Mouse (Mus musculus) lung, embryonic 15.5 days (tissue): ENCODE measurements around the gene Bud23. TPM values are rescaled to one million over a fixed set of nuclear protein-coding genes. Genes with fewer than 3 reads are reported as not detected.
"Not testable (repeated sequence)": the region's sequence is repeated elsewhere in the genome, so short reads cannot be mapped to it uniquely, and the experiment has no call there.

Source experiments
- ATAC-seq: fragments of 200-750 bp; cut with Nextera tagmentation; 2 replicates; pipeline ENCODE4 v1.8.0; 2017; ENCODE audit warnings: moderate number of reproducible peaks, borderline replicate concordance; ENCODE audit not compliant: low FRiP score, low TSS enrichment; ENCODE audit errors: extremely low read depth
- H3K27ac ChIP-seq: fragments of 300-500 bp; sonication (generic); 2 replicates; pipeline ENCODE4 v1.5.1; 2015; ENCODE audit warnings: moderate library complexity, mild to moderate bottlenecking, inconsistent platforms
- H3K27me3 ChIP-seq: fragments of 300-500 bp; sonication (generic); 2 replicates; pipeline ENCODE4 v1.6.1; 2015; ENCODE audit warnings: inconsistent platforms
- H3K36me3 ChIP-seq: fragments of 300-500 bp; sonication (generic); 2 replicates; pipeline ENCODE4 v1.6.1; 2015; ENCODE audit warnings: inconsistent platforms
- H3K4me1 ChIP-seq: fragments of 300-500 bp; sonication (generic); 2 replicates; pipeline ENCODE4 v1.6.1; 2015; ENCODE audit warnings: inconsistent platforms
- H3K4me2 ChIP-seq: fragments of 300-500 bp; sonication (generic); 2 replicates; pipeline ENCODE4 v1.6.1; 2015; ENCODE audit warnings: inconsistent platforms, mild to moderate bottlenecking, moderate library complexity
- H3K4me3 ChIP-seq: fragments of 300-500 bp; sonication (generic); 2 replicates; pipeline ENCODE4 v1.5.1; 2015; ENCODE audit warnings: mild to moderate bottlenecking, inconsistent platforms
- H3K9ac ChIP-seq: fragments of 300-500 bp; sonication (generic); 2 replicates; pipeline ENCODE4 v1.6.1; 2015; ENCODE audit warnings: inconsistent platforms
- H3K9me3 ChIP-seq: fragments of 300-500 bp; sonication (generic); 2 replicates; pipeline ENCODE4 v1.6.1; 2016; ENCODE audit warnings: inconsistent platforms
- WGBS: fragments of 180-500 bp; shearing (Covaris S2); methylation state at CpG from one replicate; pipeline ENCODE4 v1.1.7; 2015; 5-methylcytosine and 5-hydroxymethylcytosine counted together
- polyA plus RNA-seq: library from polyadenylated mRNA; unstranded; fragments of >200 nt; fragmentation: Nextera tagmentation; extraction: Ambion mirVana; gene quantifications from 2 replicates; pipeline ENCODE4 v1.2.1, GENCODE M21; 2015

Bud23 gene
- 117 and 124 TPM in 2 replicates for polyA plus RNA-seq

GRCm38 (mm10) chr5:135064909-135065446, at the start of gene Bud23:
TSS of gene Bud23 (minus strand) at chr5:135064959.
- peak within 1 kb of the TSS; percentile 81 for H3K9ac ChIP-seq

GRCm38 (mm10) chr5:135113782-135114181, 49.0 kb upstream of the Bud23 start:
- H3K4me1 ChIP-seq, result peaks cover 6% of the 10 kb centered on the region
- H3K27ac ChIP-seq, result no peak overlapping the region
- H3K4me3 ChIP-seq, result no peak overlapping the region
- no peak overlapping the region for H3K4me2 ChIP-seq
- ATAC-seq, result no peak
- no peak overlapping the region for H3K9ac ChIP-seq
- peaks cover 15% of the 10 kb centered on the region; the same call in 1 of the 2 replicates for H3K27me3 ChIP-seq
- WGBS, result 87% methylated on average over 12 of the region's 12 CpGs
- no peaks in the 10 kb centered on the region for H3K36me3 ChIP-seq
- no peaks in the 10 kb centered on the region for H3K9me3 ChIP-seq

More at GRCm38 (mm10) chr5:135064909-135065446, at the start of gene Bud23:
- ATAC-seq, H3K27me3 ChIP-seq, H3K9me3 ChIP-seq: not testable (repeated sequence)
- Histone ChIP-seq H3K4me1 (peaks cover 20% of the 10 kb centered on the region), H3K36me3 (peaks cover 42% of the 10 kb centered on the region), H3K4me2 (peak within 1 kb of the TSS; percentile 82), H3K4me3 (peak within 1 kb of the TSS; percentile 98), H3K27ac (peak within 1 kb of the TSS; percentile 36; the same call in 1 of the 2 replicates)
- 68% methylated on average over 9 of the region's 9 CpGs for whole genome bisulfite sequencing

DNA sequence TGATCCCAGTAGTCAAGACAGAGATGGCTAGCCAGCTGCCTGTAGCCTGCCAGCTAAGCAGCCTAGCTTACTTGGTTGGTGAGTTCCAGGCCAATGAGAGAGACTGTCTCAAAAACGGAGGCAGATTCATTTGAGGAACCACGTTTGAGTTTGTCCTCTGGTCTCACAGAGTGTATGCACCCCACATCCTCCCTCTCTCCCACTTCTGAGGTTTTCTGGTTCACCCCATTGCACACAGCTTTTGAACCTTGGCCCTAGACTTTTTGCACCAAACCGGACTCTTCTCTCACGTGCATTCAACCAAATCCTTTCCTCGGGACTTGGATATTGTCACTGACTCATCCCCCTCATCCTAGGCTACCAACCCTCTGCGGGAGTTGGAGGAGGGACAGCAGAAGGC, 45.2 kb upstream of the Bud23 start:
- no peak overlapping the region for H3K9ac ChIP-seq
- peaks cover 52% of the 10 kb centered on the region for H3K27me3 ChIP-seq
- no peak overlapping the region for H3K4me3 ChIP-seq
- peaks cover 15% of the 10 kb centered on the region for H3K4me1 ChIP-seq
- H3K4me2 ChIP-seq, result no peak overlapping the region
- H3K27ac ChIP-seq, result no peak overlapping the region
- no peaks in the 10 kb centered on the region for H3K9me3 ChIP-seq
- no peaks in the 10 kb centered on the region for H3K36me3 ChIP-seq
- no peak for ATAC-seq
- WGBS, result 72% methylated on average over 6 of the region's 6 CpGs

DNA sequence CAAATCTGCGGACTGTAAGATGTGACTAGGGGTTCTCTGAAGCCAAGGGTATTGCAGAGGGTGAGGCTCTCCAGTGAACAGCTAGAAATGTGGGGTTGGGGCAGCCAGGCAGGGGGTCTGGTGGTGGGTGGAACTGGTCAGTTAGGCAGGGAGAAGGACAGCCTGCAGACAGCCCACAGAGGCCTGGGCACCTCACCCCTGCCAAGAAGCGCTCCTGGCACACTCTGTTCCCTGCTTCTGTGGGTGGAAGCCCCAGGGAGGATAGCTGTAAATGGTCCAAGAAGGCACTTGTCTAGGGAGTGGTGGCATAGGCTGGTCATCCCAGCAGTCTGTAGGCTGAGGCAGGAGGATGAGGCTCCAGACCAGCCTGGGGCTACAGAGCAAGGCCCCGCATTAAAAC, 44.7 kb upstream of the Bud23 start:
- H3K9ac ChIP-seq, result no peak overlapping the region
- peaks cover 56% of the 10 kb centered on the region for H3K27me3 ChIP-seq
- no peaks in the 10 kb centered on the region for H3K9me3 ChIP-seq
- ATAC-seq, result no peak
- no peak overlapping the region for H3K4me2 ChIP-seq
- no peak overlapping the region for H3K27ac ChIP-seq
- no peaks in the 10 kb centered on the region for H3K36me3 ChIP-seq
- 88% methylated on average over 3 of the region's 3 CpGs for WGBS
- H3K4me3 ChIP-seq, result no peak overlapping the region
- H3K4me1 ChIP-seq, result peaks cover 15% of the 10 kb centered on the region

- ATAC-seq, result no peak
- H3K4me1 ChIP-seq, result peaks cover 15% of the 10 kb centered on the region
- no peak overlapping the region for H3K9ac ChIP-seq
- H3K27ac ChIP-seq, result no peak overlapping the region
- WGBS, result 50% methylated on average over 6 of the region's 6 CpGs
- H3K4me3 ChIP-seq, result no peak overlapping the region
- H3K27me3 ChIP-seq, result peaks cover 56% of the 10 kb centered on the region
- H3K9me3 ChIP-seq, result no peaks in the 10 kb centered on the region
- H3K4me2 ChIP-seq, result no peak overlapping the region
- H3K36me3 ChIP-seq, result no peaks in the 10 kb centered on the region
Measured at GRCm38 (mm10) chr5:135109017-135109416, 44.3 kb upstream of the Bud23 start.

- no peak overlapping the region for H3K27ac ChIP-seq
- 8% methylated on average over 40 of the region's 40 CpGs for WGBS
- peaks cover 56% of the 10 kb centered on the region for H3K27me3 ChIP-seq
Measured at GRCm38 (mm10) chr5:135107521-135108501, 43.1 kb upstream of the Bud23 start.

DNA sequence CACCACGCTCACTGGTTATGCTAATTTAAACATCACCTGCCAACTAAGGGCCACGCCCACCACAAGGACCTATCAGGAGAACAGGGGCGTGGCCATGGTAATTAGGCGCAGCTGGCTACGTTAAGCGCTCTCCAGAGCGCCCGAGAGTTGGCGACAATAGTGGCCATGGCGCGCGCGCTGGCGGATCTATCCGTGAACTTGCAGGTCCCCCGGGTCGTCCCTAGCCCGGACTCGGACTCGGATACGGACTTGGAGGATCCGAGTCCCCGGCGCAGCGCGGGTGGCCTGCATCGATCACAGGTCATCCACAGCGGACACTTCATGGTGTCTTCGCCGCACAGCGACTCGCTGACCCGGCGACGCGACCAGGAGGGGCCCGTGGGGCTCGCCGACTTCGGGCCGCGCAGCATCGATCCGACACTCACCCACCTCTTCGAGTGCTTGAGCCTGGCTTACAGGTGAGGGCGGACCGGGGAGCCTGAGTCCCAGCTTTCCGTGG, 42.0 kb upstream of the Bud23 start:
- Histone ChIP-seq H3K27ac (no peak overlapping the region), H3K9ac (peak overlapping the region; percentile 52), H3K27me3 (peaks cover 56% of the 10 kb centered on the region), H3K36me3 (no peaks in the 10 kb centered on the region), H3K4me2 (peak overlapping the region; percentile 95), H3K4me3 (peak overlapping the region; percentile 49), H3K4me1 (peaks cover 15% of the 10 kb centered on the region), H3K9me3 (no peaks in the 10 kb centered on the region)
- peak; percentile 73; the same call in 1 of the 2 replicates for ATAC-seq
- WGBS, result under 1% methylated on average over 48 of the region's 48 CpGs

More at GRCm38 (mm10) chr5:135107521-135108501, 43.1 kb upstream of the Bud23 start:
- Histone ChIP-seq H3K4me2 (peak overlapping the region; percentile 95), H3K9me3 (no peaks in the 10 kb centered on the region), H3K36me3 (no peaks in the 10 kb centered on the region), H3K4me1 (peaks cover 15% of the 10 kb centered on the region), H3K4me3 (peak overlapping the region; percentile 49), H3K9ac (0 out of 2 replicates have a peak overlapping the region, but pooled peaks have one; percentile 8)
- peak; percentile 62; the same call in 1 of the 2 replicates for ATAC-seq

GRCm38 (mm10) chr5:135103999-135104660, 39.4 kb upstream of the Bud23 start:
- H3K9ac ChIP-seq, result no peak overlapping the region
- peaks cover 15% of the 10 kb centered on the region for H3K4me1 ChIP-seq
- no peak overlapping the region for H3K4me2 ChIP-seq
- no peak overlapping the region for H3K4me3 ChIP-seq
- H3K36me3 ChIP-seq, result no peaks in the 10 kb centered on the region
- WGBS, result 52% methylated on average over 11 of the region's 11 CpGs
- no peak for ATAC-seq
- no peaks in the 10 kb centered on the region for H3K9me3 ChIP-seq
- H3K27me3 ChIP-seq, result peaks cover 44% of the 10 kb centered on the region
- no peak overlapping the region for H3K27ac ChIP-seq

GRCm38 (mm10) chr5:135100981-135101380, 36.2 kb upstream of the Bud23 start:
- Histone ChIP-seq H3K9ac (no peak overlapping the region), H3K4me3 (no peak overlapping the region), H3K27ac (no peak overlapping the region), H3K4me2 (no peak overlapping the region), H3K36me3 (no peaks in the 10 kb centered on the region), H3K9me3 (no peaks in the 10 kb centered on the region), H3K27me3 (peaks cover 13% of the 10 kb centered on the region), H3K4me1 (no peaks in the 10 kb centered on the region)
- 42% methylated on average over 1 of the region's 1 CpGs for WGBS
- no peak for ATAC-seq

DNA sequence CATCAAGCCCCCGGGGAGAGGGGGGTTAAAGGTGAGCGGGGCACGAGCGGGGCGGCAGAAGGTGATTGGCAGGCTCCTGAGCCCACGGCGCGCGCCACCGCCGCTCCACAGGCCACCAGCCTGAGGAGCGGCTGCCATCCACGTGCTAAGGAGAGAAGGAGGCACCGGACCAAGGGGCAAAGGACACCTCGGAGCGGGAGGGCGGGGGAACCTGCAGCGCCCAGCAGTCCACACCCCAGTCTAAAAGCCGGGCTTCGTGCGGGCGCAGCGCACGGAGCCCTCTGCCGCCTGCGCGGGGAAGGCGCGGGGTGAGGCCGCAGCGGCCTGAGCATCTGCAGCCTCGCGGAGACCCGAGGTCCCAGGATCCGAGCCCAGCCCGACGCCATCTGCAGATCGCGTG, 24.9 kb upstream of the Bud23 start, which contains the start of gene Mlxipl:
Gene Mlxipl, plus strand, starts transcription at position 238 of the 400 bp plus-strand sequence.
- 0 out of 2 replicates have a peak within 1 kb of the TSS, but pooled peaks have one; percentile 1 for H3K4me3 ChIP-seq
- no peaks in the 10 kb centered on the region for H3K9me3 ChIP-seq
- H3K27me3 ChIP-seq, result peaks cover 61% of the 10 kb centered on the region
- H3K4me1 ChIP-seq, result no peaks in the 10 kb centered on the region
- no peaks in the 10 kb centered on the region for H3K36me3 ChIP-seq
- no peak for ATAC-seq
- no peak within 1 kb of the TSS for H3K27ac ChIP-seq
- H3K4me2 ChIP-seq, result peak within 1 kb of the TSS; percentile 34
- WGBS, result 2% methylated on average over 38 of the region's 39 CpGs
- no peak within 1 kb of the TSS for H3K9ac ChIP-seq

- WGBS, result 54% methylated on average over 4 of the region's 4 CpGs
- H3K4me2 ChIP-seq, result no peak overlapping the region
- no peak for ATAC-seq
- no peak overlapping the region for H3K9ac ChIP-seq
- H3K27ac ChIP-seq, result no peak overlapping the region
- H3K9me3 ChIP-seq, result no peaks in the 10 kb centered on the region
- H3K36me3 ChIP-seq, result no peaks in the 10 kb centered on the region
- H3K4me1 ChIP-seq, result no peaks in the 10 kb centered on the region
- peaks cover 50% of the 10 kb centered on the region for H3K27me3 ChIP-seq
- no peak overlapping the region for H3K4me3 ChIP-seq
Measured at GRCm38 (mm10) chr5:135086871-135087270, 22.1 kb upstream of the Bud23 start.
